Mouse (Mus musculus) fat pad, adult 2 months (tissue): ENCODE data around the gene Arl15.

Source experiments
- DNase-seq: peaks from one replicate; pipeline ENCODE4 v3.0.0-alpha.2; 2011; ENCODE audit warnings: low read depth, low spot score; ENCODE audit errors: extremely low read depth

The Arl15 gene

GRCm38 (mm10) chr13:114090786-114091185, 296.5 kb downstream of the Arl15 start:
- DNase-seq = no peak

- no peak for DNase-seq
These were observed 296.9 kb downstream of the Arl15 start for GRCm38 (mm10) chr13:114091231-114091630.

- DNase-seq = no peak
These were observed 300.0 kb downstream of the Arl15 start for GRCm38 (mm10) chr13:114094151-114094875.

GRCm38 (mm10) chr13:114095440-114095839, 301.1 kb downstream of the Arl15 start:
- no peak for DNase-seq

- no peak for DNase-seq
These were observed 302.1 kb downstream of the Arl15 start for GRCm38 (mm10) chr13:114096386-114096785.

GRCm38 (mm10) chr13:114101155-114101554, 306.9 kb downstream of the Arl15 start:
- DNase-seq = no peak

GRCm38 (mm10) chr13:114106083-114106482, 311.8 kb downstream of the Arl15 start:
- DNase-seq = no peak

GRCm38 (mm10) chr13:114107499-114107898, 313.2 kb downstream of the Arl15 start:
- no peak for DNase-seq

GRCm38 (mm10) chr13:114109441-114109840, 315.1 kb downstream of the Arl15 start:
- DNase-seq = no peak

GRCm38 (mm10) chr13:114109845-114110244, 315.5 kb downstream of the Arl15 start:
- DNase-seq = no peak

- DNase-seq = no peak
These were observed 319.2 kb downstream of the Arl15 start for GRCm38 (mm10) chr13:114113516-114113915.

GRCm38 (mm10) chr13:114114586-114114985, 320.3 kb downstream of the Arl15 start:
- DNase-seq = no peak

GRCm38 (mm10) chr13:114115106-114115505, 320.8 kb downstream of the Arl15 start:
- no peak for DNase-seq

- no peak for DNase-seq
These were observed 324.0 kb downstream of the Arl15 start for GRCm38 (mm10) chr13:114118104-114118830.

- DNase-seq = no peak
These were observed 325.5 kb downstream of the Arl15 start for GRCm38 (mm10) chr13:114119816-114120215.

- no peak for DNase-seq
These were observed 327.3 kb downstream of the Arl15 start for GRCm38 (mm10) chr13:114121591-114121990.

GRCm38 (mm10) chr13:114123391-114123790, 329.1 kb downstream of the Arl15 start:
- no peak for DNase-seq

- no peak for DNase-seq
These were observed 330.1 kb downstream of the Arl15 start for GRCm38 (mm10) chr13:114124385-114124784.

GRCm38 (mm10) chr13:114124991-114125390, 330.7 kb downstream of the Arl15 start:
- no peak for DNase-seq

- no peak for DNase-seq
These were observed 334.1 kb downstream of the Arl15 start for GRCm38 (mm10) chr13:114128366-114128765.

GRCm38 (mm10) chr13:114129986-114130385, 335.7 kb downstream of the Arl15 start:
- no peak for DNase-seq

GRCm38 (mm10) chr13:114130566-114131319, 336.4 kb downstream of the Arl15 start:
- DNase-seq = no peak
